Mouse (Mus musculus) left cerebral cortex, postnatal 25 days (tissue): ENCODE results near the gene Gm11437. TPM values are rescaled to one million over a fixed set of nuclear protein-coding genes. Genes with fewer than 3 reads are reported as not detected.

Experiments used
- DNase-seq, 2 experiments: peaks; one replicate each; pipeline ENCODE4 v3.0.0; 2022; ENCODE audit warnings: low spot score in 2 of 2, mixed read lengths in 1 of 2
- intact Hi-C: fragments of 180-260 bp; cut with DNase I; formaldehyde crosslinking; loops from one replicate; pipeline ENCODE4 v1.15.1; 2025
- total RNA-seq, 2 experiments: library from RNA; stranded (reverse); gene quantifications; 2 replicates each; pipeline ENCODE4 v1.2.3; 2021

Gene Gm11437
- total RNA-seq, 2 experiments from 2014 or later, result not detected

GRCm38 (mm10) chr11:84150884-84151283 is 16.4 kb downstream of the Gm11437 start:
- intact Hi-C loops, result no loop called here
- DNase-seq, result no peak

- DNase-seq, result no peak
- intact Hi-C loops, result no loop called here
These were observed 21.2 kb downstream of the Gm11437 start for GRCm38 (mm10) chr11:84146081-84146480.

- no peak for DNase-seq
- intact Hi-C loops, result no loop called here
These were observed 22.0 kb downstream of the Gm11437 start for GRCm38 (mm10) chr11:84145201-84145798.

GRCm38 (mm10) chr11:84141752-84142151 is 25.5 kb downstream of the Gm11437 start:
- peak; percentile 31 to 59 for DNase-seq
- intact Hi-C loops, result loop anchor here (2.0 kb wide), 1 partner anchor 27 kb away; no protein-coding TSS in a partner anchor

GRCm38 (mm10) chr11:84136453-84136852 is 30.8 kb downstream of the Gm11437 start:
- intact Hi-C loops, result no loop called here
- DNase-seq, result no peak

- intact Hi-C loops, result no loop called here
- no peak for DNase-seq
These were observed 32.9 kb downstream of the Gm11437 start for GRCm38 (mm10) chr11:84134331-84134860.

GRCm38 (mm10) chr11:84129799-84130185 is 37.5 kb downstream of the Gm11437 start:
- DNase-seq, result no peak
- intact Hi-C loops, result loop anchor here (5.0 kb wide), 2 partner anchors 48 to 62 kb away; partner anchors contain the start of gene Dusp14

DNA sequence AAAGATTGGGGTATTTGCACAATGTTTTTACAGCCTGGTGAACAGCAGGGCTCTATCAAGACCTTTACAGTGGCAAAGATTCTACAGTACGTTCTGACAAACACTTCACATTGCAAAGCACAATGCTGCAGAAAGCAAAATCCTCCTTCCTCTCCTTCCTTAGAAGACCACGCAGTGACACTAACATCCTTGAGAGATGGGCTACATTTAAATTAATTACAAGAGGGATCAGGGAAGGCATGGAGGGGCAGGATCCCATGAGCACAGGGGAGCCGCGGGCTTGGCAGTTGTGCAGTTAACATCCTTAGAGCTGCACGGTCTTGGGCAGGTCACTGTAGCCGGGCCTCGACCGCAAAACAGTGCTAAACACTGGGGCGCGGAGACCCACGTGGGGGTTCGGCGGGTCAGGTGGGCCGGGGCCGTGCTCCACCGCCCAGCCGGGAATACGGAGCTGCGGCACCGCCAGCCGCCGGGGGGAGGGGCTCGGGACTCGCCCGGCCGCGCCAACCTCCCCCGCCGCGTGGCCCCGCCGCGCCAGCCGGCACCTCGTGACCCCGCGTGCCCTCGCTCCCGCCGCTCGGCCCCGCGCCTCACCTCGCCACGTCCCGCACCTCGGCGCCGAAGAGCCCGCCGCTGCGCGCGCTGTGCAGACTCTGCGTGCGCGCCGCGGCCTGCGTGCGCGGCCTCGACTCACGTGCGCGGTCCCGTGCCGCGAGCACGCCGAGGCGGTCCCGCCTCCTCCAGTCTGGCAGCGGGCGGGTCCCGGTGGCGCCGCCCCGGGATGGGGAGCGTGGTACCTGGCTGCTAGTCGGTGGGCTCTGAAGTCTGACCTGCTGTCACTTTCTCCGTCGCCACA is 38.1 kb downstream of the Gm11437 start, which contains the start of the genes Tada2a and Acaca:
TSS of gene Tada2a (minus strand) at position 658 of the 856 bp plus-strand sequence.
TSS of gene Acaca (plus strand) at position 730 of the 856 bp plus-strand sequence.
- peak; percentile 74 to 86 for DNase-seq
- intact Hi-C loops, result loop anchor here (5.0 kb wide), 2 partner anchors 48 to 62 kb away; partner anchors contain the start of gene Dusp14

- intact Hi-C loops, result loop anchor here (5.0 kb wide), 2 partner anchors 49 to 61 kb away; partner anchors contain the start of gene Dusp14
- DNase-seq, result no peak
These were observed 39.3 kb downstream of the Gm11437 start for GRCm38 (mm10) chr11:84127977-84128376.

GRCm38 (mm10) chr11:84121051-84121956 is 46.0 kb downstream of the Gm11437 start:
- intact Hi-C loops, result no loop called here
- DNase-seq, result no peak

GRCm38 (mm10) chr11:84117431-84117830 is 49.8 kb downstream of the Gm11437 start:
- intact Hi-C loops, result no loop called here

GRCm38 (mm10) chr11:84116221-84116620 is 51.1 kb downstream of the Gm11437 start:
- intact Hi-C loops, result no loop called here
- DNase-seq, result no peak

More at GRCm38 (mm10) chr11:84117431-84117830, 49.8 kb downstream of the Gm11437 start:
- DNase-seq, result no peak

DNA sequence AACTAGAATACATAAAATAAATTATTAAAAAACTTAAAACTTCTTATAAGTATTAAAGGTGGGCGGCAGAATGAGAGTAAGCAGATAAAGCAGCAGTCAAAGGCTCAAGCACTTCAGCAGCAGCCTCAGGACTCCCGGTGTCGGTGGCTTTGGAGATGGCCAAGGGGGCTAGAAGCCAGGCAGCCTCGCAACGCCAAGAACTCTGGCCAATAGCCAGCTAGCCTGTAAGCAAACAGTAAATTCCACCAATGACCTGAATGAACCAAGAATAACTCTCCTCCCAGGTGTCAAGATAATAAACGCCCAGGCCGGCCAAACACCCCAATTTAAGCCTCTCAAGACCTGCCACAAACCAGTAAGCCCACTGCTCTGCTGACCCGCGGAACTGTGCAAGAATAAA is 51.6 kb downstream of the Gm11437 start:
- intact Hi-C loops, result no loop called here
- DNase-seq, result no peak

- intact Hi-C loops, result no loop called here
- peak in 1 of 2 experiments; percentile 57 for DNase-seq
These were observed 53.7 kb downstream of the Gm11437 start for GRCm38 (mm10) chr11:84113623-84114022.

GRCm38 (mm10) chr11:84107137-84107536 is 60.1 kb downstream of the Gm11437 start:
- DNase-seq, result no peak
- intact Hi-C loops, result no loop called here

DNA sequence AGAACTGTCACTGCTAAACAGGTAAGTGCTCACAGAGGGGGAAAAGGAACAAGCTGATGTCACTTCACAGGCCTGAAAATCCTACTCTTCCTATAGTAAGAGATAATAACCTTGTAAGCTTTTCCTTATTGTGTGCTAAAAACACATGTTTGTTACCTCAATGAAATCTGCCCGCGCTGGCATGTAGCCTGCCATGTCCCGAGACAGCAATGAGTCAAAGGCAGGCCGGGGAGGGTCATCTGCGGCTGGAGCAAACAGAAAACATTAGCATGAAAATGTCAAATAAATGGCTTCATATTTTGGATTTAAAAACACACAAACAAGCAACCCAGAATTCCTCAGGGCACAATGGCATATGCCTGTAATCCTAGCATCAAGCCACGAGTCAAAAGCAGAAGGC is 63.2 kb downstream of the Gm11437 start:
- intact Hi-C loops, result no loop called here
- DNase-seq, result no peak

DNA sequence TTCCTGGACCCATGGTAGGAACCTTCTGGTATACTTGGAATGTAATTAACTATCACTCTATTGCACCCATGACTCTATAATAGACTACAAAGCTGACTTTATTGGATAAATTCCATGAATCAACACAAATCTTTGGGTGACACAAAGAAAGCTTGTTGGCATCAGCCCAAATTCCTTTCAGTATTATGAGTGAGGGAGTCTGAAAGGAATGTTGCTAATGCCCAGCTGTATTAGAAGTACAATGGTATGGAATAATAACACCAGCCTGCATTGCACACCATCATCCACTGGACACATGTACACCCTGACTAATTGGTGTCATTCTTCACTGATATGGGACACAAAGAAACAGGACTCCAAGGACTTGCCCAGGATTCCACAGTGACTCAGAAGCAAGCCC is 66.1 kb downstream of the Gm11437 start:
- DNase-seq, result no peak
- intact Hi-C loops, result no loop called here
